Mouse (Mus musculus) liver, embryonic 14.5 days (tissue): ENCODE measurements around the gene Kng2.

Experiments
- CTCF ChIP-seq: IDR thresholded peaks from 2 replicates; pipeline ENCODE4 v1.5.1; 2016; ENCODE audit warnings: antibody characterized with exemption, low read depth, control low read depth
- EP300 ChIP-seq: IDR thresholded peaks from 2 replicates; pipeline ENCODE4 v1.6.1; 2016; ENCODE audit warnings: antibody characterized with exemption, low read depth

GRCm38 (mm10) chr16:22962256-22962655 is 67.0 kb downstream of the Kng2 start:
- TF ChIP-seq CTCF: no peak
- no peak for TF ChIP-seq EP300
